Mouse (Mus musculus) layer of hippocampus, adult 9-11 months (tissue): ENCODE data around the gene Tssk4.

Experiments used
- DNase-seq: peaks from one replicate; pipeline ENCODE4 v3.0.0; 2022

Gene Tssk4

DNA sequence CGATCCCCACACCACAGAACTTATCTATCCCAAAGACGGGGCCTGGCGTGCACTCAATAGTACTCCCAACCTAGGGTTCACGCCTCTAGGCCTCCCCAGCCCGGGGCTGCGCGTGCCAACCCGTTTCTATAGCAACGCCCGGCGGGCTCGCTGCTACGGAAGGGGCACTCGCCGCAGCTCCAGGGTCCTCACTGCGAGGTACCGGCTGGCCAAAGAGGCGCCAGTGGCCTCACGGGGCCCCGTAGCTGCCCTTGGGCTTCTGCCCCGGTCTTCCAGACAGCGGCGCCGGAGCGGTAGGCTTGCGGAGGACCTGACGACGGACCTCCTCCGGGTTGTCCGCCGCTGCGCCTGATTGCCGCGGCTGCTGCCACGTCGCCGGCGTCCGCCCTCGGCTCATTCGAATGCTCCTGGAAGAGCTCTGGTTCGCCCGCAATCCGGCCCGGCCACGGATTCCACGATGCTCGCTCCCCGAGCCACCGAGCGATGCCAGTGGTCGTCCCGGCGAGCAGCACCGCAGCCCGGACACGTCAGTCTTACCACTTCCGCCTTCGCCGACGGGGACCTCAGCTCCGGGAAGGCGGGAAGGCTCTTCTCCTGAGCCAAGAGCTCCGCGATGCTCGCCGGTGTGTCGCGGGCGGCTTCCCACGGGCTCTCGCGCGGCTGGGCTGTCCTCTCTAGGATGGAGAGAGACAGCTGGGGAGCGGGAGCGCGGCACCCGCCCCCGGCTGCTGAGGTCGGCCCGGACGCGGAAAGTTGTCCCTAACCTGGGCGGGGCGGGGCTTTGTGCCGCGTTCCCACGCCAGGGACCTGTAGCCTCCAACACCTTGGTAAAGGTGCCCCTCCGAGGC lies 6.7 kb upstream of the Tssk4 start, which contains the start of gene Tm9sf1:
Tm9sf1 (minus strand) TSS at position 747 of the 848 bp plus-strand sequence.
- DNase-seq: peak; percentile 87

DNA sequence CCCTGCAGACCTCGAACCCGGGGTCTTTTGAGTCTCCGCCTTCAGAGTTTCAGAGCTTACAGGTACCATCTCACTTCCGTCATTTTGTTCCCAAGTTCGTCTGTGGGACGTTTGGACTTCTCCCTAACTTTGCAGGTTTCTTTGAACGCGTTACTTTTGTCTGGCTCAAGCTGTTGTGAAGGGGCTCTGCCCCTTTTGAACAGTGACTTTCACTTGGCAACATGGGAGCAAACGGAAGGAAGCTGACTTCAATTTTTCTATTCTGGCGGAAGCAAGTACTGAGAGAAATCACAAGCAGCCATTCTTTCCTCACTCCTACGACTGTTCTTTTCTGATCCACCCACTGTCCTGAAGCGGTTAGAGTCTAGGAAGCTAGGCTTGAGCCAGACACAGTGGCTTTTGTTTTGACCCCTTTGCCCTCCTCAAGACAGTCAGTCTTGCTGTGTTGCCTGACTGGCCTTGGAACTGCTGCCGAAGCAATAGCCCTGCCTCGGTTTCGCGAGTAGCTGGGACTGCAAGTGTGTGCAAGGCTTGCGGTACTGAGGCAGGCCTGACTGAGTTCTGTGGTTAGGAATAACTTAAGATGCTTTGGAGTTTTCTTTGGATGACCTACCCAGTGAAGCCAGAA lies 5.6 kb upstream of the Tssk4 start:
- DNase-seq: no peak

DNA sequence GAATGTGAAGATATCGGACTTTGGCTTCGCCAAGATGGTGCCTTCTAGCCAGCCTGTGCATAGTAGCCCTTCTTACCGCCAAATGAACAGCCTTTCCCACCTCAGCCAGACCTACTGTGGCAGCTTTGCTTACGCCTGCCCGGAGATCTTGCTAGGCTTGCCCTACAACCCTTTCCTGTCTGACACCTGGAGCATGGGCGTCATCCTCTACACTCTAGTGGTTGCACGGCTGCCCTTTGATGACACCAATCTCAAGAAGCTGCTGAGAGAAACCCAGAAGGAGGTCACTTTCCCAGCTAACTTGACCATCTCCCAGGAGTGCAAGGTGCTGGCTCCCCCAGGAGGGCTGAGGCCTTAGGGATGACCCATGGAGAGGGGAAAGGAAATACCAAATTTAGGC lies 1.5 kb downstream of the Tssk4 start:
- DNase-seq: no peak

DNA sequence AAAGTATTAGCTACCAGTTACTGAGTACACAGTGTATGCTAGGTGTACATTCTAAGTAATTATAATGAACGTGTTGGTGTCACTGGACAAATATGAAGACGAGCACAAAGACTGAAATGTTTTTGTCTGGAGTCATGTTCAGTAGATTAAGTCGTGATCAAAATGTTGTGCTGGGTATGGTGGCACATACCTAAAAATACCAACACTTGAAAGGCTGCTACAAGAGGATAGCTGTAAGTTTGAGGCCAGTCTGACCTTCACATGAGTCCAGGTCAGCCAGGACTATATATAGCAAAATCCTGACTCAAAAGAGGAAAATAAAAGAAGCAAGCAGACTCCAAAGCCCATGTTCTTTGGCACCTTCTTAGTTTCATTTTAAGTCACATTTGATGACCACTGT lies 7.0 kb downstream of the Tssk4 start:
- no peak for DNase-seq

DNA sequence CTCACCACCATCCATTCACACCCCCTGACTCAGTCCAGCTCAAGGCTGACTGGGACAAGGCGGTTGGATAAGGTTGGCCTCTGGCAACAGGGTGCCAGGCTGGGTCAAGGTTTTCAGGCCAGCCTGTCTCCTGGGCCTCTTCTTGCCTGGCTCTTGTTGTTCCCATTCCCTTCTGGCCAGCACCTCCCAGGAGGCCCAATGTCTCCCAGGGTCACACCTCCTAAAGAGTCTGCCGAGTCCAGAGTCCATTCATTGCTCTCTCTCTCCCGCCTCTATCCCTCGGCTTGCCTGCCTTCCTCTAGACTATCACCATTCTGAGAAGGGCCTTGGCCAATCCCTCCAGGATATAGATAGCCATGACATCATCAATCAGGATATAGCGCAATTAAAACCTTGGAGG lies 8.0 kb downstream of the Tssk4 start:
- no peak for DNase-seq

DNA sequence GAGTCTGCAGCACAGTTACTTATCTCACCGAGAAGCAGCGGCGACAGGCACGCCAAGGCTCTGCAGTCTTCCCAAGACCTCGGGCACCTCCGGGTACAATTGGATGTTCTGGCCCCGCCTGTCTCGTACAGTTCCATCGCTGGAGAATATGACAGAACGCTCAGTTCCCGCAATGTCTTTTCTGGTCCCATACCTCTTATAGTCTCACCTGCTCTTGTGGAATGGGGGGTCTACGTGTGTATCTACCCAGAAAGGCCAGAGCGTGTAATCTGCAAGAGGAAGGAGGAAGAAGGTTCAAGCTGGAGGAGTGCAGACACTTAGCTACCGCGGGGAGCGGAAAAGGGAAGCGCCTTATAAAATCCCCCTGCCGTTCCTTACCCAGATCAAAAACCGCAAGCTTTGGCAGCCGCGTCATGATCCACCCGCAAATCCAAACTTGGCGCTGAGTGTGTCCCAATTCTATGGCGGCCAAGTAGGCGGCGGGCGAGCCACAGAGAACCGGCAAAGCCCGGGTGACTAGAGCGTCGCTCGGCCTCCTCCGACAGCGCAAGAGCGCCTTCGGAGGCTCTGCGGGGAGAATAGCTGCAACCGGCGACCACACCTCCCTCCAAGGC lies 10.1 kb downstream of the Tssk4 start, which contains the start of gene Mdp1:
Mdp1 (minus strand) TSS at position 549 of the 614 bp plus-strand sequence.
- DNase-seq: peak; percentile 82

DNA sequence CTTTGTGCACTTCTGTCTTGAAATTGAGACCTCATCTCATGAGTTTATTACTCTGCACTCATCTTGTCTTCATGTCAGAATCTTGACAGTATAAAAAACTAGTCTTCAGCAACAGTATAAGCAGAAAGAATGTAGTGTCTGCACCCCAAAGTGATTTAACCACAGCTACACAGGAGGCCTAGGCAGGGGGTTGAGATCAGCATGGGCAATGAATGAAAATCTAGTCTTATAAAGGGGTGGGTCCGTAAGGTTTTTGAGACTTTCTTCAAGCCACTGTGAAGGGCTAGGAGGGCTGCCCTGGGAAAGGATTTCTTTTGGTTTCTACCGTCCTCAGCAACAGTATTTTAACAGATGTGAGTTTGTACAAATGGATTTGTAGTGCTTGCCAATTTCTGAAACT lies 10.7 kb downstream of the Tssk4 start:
- DNase-seq: no peak

DNA sequence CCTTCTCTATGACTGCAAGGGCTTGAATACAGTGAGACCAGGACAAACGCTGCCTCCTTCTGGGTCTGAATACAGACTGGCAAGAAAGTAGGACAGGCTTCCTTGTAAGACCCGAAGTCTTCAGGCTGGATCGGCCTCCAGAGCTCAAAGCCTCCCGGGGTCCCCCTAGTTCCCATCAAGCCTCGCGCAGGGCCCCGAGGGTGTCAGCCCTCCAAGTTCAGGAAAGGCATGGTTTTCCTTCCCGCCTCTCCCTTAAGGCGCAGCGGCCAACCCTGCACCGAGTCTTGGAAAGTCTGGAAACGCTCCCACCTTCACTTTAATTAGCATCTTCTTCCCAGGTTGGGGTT lies 21.5 kb downstream of the Tssk4 start:
- DNase-seq: no peak

DNA sequence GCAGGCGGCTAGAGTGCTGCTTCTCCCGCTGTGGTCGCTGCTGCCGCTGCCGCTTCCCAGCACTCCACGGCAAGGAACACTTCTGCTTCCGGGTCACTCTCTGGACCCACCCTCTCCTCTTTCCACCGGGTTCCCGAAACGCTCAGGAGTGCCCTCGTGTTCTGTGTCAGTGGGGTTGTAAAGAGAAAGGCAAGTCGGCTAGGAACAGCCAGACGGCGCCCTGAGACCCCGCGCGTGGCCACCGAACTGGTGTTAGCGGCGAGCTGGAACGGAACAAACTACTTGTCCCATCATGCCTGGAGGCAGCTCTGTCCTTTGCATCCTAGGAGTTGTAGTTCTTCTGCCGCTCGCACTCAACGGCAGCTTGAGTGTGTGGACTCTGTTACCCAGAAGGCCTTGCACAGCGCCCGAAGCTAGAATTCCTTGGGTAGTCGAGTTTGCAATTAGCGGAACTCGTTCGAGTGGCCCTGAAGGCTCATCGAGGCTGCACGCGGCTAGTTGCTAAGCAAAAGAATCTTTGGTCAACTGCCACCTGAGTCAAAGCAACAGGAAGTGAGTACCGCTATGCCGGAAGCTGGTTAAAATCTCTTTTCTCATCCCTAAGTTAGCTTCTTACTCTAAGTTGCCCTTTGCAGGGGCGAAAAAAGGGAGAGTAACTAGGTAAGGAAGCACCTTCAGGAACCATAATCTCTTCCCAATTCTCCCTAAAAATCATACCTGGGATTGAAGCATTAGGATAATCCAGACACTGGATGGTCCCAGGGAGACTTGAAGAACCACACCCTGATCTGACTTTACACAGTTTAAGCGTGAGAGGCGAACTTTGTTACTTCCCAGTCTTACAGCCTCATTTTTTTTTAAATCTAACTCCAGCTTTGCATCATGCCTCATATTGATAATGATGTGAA lies 22.1 kb downstream of the Tssk4 start, which contains the start of the genes Gmpr2 and Nedd8:
Gmpr2 (plus strand) TSS at position 109 of the 908 bp plus-strand sequence.
Nedd8 (minus strand) TSS at position 292 of the 908 bp plus-strand sequence.
- peak; percentile 97 for DNase-seq

DNA sequence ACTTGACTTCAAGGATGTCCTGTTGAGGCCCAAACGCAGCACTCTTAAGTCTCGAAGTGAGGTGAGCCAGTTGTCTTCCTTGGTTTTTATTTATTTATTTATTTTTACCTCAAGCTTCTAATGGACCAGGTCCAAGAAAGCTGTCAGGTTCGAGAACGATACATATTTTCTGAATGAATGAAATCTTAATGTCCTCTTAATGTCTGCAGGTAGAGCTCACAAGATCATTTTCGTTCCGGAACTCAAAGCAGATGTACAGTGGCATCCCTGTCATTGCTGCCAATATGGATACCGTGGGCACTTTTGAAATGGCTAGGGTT lies 22.7 kb downstream of the Tssk4 start:
- DNase-seq: no peak

DNA sequence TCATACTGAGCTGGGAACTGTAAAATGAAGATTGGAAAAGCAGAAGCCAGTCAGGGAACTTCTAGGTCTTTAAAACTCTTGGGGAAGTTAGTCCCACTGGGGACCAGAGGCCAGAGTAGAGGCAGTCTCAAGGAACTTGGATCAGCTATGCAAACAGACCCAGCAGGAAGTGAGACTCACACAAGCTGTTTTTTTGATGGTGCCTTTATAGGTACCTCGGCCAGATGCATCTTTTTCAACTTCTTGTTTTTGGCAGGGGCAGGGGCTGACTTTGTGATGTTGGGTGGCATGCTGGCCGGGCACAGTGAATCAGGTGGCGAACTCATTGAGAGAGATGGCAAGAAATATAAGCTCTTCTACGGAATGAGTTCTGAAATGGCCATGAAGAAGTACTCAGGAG lies 27.6 kb downstream of the Tssk4 start:
- peak; percentile 26 for DNase-seq

DNA sequence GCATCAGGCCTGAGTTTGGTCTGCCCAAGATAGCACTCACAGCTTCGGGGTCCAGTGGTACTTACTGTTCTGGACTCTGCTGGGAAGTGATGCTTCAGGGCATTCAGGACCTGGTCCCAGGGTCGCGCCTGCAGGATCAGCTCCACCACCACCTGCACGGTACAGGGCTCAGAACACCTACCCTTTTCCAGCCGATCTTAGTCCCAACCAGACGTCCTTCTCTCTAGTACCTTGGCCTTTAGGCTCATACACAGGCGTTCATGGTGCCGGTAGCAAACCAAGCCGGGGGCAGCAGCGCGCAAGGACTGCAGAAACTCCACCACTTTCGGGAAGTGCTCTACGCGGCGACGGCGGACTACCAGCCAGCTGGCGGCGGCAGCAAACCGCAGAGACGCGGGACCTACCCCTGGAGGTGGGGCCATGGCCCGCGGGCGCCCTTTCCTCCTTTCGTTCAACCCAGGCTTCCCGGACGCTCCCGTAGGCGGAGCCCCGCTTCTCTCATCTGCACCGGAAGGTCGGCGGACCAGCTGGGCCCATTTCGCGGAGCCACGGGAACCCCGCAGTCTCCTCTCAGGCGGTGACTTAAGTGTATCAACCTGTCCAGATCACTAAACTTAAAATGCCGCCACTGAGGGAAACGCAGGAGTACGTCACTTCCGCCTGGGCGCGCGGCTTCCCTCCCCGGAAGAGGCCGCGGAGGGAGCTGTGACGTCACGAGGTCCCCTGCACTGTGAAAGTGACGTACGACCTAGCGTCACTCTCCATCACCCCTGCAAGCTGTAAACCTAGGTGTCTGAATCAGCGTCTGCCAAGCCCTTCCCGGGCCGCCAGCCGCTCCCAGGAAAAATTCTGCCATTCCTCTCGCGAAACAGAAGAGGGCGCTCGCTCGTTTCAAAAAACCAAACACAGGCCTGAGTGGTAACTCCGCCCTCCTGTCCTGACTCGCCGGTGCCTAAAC lies 31.5 kb downstream of the Tssk4 start, which contains the start of gene Tinf2:
Tinf2 (minus strand) TSS at position 661 of the 958 bp plus-strand sequence.
- peak; percentile 97 for DNase-seq

DNA sequence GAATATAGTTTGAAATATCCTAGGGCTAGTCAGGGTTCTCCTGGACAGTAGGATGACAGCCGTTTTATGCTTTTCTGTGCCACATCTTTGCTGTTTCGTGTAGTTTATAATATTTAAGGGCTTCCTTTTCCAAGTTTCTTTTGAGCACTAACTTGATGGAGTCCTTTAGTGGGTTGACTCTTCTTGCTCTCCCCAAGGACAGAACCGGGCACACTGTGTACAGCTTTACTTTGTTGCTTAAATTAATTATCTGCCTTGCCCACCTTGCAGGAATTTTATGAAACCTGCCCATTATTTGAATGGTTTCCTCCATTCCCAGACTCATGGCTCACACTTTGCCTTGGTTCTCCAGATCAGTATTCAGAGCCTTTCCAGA lies 32.1 kb downstream of the Tssk4 start:
- no peak for DNase-seq

DNA sequence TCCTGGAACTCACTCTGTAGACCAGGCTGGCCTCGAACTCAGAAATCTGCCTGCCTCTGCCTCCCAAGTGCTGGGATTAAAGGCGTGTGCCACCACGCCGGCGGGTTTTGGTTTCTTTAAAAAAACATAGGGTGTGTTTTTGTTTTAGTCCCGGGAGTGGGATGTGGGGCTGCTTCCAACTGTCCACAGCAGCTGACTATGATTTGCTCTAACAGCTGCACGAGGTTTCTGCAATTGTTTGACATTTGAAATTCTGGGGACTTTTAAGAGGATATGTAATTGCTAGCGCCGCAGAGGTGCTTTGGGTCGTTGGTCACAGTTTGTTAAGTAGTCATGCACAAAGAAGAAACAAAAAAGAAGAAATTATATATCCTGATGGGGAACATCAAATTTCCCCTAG lies 39.4 kb downstream of the Tssk4 start:
- DNase-seq: no peak

DNA sequence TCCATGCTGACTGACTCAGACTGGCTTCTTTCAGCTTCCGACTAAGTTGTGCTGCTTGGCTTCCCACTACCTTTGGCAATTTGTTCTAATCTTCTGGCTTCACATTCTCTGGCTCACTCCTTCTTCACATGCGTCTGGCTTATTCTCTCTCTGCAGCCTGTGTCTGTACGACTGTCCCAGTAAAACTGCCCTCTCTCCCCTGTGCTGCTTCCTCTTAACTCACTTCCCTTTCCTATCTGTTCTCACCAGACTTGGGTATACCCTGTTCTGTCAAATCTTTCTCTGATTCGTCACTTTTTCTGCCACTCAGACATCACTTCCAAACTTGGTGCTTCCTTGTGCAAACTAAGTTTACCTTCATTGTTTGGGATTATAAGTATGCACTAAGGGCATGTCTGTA lies 47.2 kb downstream of the Tssk4 start:
- no peak for DNase-seq

DNA sequence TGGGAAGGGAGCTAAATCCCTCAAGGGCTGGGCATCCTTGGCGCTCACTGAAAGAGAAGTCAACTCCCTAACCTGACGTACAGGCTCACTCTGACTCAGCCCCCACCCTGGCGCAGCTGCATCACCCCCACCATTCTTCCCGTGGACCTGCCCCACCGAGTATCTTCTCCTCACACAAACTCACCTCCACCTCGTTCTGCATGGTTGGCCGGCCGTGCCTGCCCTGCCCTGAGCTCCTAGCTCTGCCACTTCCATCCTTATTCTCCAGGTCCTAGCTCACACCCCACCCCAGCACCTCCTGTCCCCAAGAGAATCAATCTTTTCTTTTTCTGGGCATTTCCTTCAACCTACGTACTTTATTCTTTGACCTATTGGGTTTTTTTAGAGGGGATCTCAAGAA lies 51.1 kb downstream of the Tssk4 start:
- DNase-seq: no peak
